Mouse (Mus musculus) intestine, embryonic 16.5 days (tissue): ENCODE data around the gene Rasgrp4. TPM values are rescaled to one million over a fixed set of nuclear protein-coding genes. Genes with fewer than 3 reads are reported as not detected.
A peak's percentile ranks its signal among the peaks of the same experiment; 100 is the strongest.

Experiments used
- ATAC-seq: fragments of 200-750 bp; cut with Nextera tagmentation; 2 replicates; pipeline ENCODE4 v1.8.0; 2017; ENCODE audit warnings: moderate TSS enrichment, moderate library complexity
- H3K27ac ChIP-seq: fragments of 300-500 bp; sonication (generic); 2 replicates; pipeline ENCODE4 v1.5.1; 2014; ENCODE audit warnings: mild to moderate bottlenecking, low read length
- H3K27me3 ChIP-seq: fragments of 300-500 bp; sonication (generic); replicated peaks from 2 replicates; pipeline ENCODE4 v1.6.1; 2014; ENCODE audit warnings: low read length, control low read depth, mixed read lengths; ENCODE audit not compliant: control insufficient read depth, insufficient read depth
- H3K36me3 ChIP-seq: fragments of 300-500 bp; sonication (generic); 2 replicates; pipeline ENCODE4 v1.6.1; 2014; ENCODE audit warnings: low read length, control low read depth; ENCODE audit not compliant: control insufficient read depth, insufficient read depth
- H3K4me1 ChIP-seq: fragments of 300-500 bp; sonication (generic); 2 replicates; pipeline ENCODE4 v1.6.1; 2014; ENCODE audit warnings: low read length, control low read depth, mixed read lengths; ENCODE audit not compliant: control insufficient read depth, insufficient read depth
- H3K4me2 ChIP-seq: fragments of 300-500 bp; sonication (generic); 2 replicates; pipeline ENCODE4 v1.6.1; 2014; ENCODE audit warnings: low read depth, low read length, control low read depth
- H3K4me3 ChIP-seq: fragments of 300-500 bp; sonication (generic); 2 replicates; pipeline ENCODE4 v1.5.1; 2014; ENCODE audit warnings: mild to moderate bottlenecking, low read length
- H3K9ac ChIP-seq: fragments of 300-500 bp; sonication (generic); 2 replicates; pipeline ENCODE4 v1.6.1; 2014; ENCODE audit warnings: low read depth, low read length
- H3K9me3 ChIP-seq: fragments of 300-500 bp; sonication (generic); 2 replicates; pipeline ENCODE4 v1.6.1; 2016; ENCODE audit warnings: low read length, control low read depth; ENCODE audit not compliant: control insufficient read depth
- WGBS: fragments of 180-500 bp; shearing (Covaris S2); extraction: QIAGEN DNeasy Blood & Tissue Kit; methylation state at CpG from one replicate; pipeline ENCODE4 v1.1.7; 2014; 5-methylcytosine and 5-hydroxymethylcytosine counted together
- polyA plus RNA-seq: library from polyadenylated mRNA; unstranded; fragments of >200 nt; fragmentation: Nextera tagmentation; extraction: Ambion mirVana; gene quantifications from 2 replicates; pipeline ENCODE4 v1.2.1, GENCODE M21; 2015

The Rasgrp4 gene
- polyA plus RNA-seq, 1 experiment from 2014 or later, result 0.43 TPM

DNA sequence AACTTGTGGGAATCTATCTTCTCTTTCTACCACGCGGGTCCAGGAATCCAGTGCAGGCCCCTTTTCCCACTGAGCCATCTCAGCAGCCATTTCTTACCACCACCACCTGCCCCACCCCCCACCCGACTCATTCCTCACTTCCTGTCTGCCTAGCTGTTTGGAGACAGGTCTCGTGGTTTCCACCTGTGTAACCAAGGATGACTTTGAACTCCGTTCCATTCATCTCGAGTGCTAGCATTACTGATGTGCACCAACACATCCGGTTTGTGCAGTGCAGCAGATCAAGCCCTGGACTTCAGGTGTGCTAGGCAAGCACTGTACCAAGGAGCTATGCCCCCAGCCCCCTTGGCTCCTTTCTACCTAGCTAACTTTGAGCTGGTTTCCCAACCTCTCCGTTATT lies 6.8 kb downstream of the Rasgrp4 start:
- no peak overlapping the region for H3K4me3 ChIP-seq
- no peak overlapping the region for H3K4me2 ChIP-seq
- H3K27me3 ChIP-seq, result no peaks in the 10 kb centered on the region
- no peaks in the 10 kb centered on the region for H3K9me3 ChIP-seq
- no peak for ATAC-seq
- no peak overlapping the region for H3K27ac ChIP-seq
- WGBS, result 77% methylated on average over 8 of the region's 8 CpGs
- no peak overlapping the region for H3K9ac ChIP-seq
- no peaks in the 10 kb centered on the region for H3K4me1 ChIP-seq
- no peaks in the 10 kb centered on the region for H3K36me3 ChIP-seq

- Histone ChIP-seq H3K4me3 (no peak overlapping the region), H3K4me1 (no peaks in the 10 kb centered on the region), H3K27me3 (no peaks in the 10 kb centered on the region), H3K9ac (no peak overlapping the region), H3K9me3 (no peaks in the 10 kb centered on the region), H3K27ac (no peak overlapping the region), H3K4me2 (no peak overlapping the region), H3K36me3 (no peaks in the 10 kb centered on the region)
- ATAC-seq, result no peak
- WGBS, result 88% methylated on average over 4 of the region's 4 CpGs
Measured at GRCm38 (mm10) chr7:29144006-29144405, 9.4 kb downstream of the Rasgrp4 start.

- Histone ChIP-seq H3K9ac (no peak overlapping the region), H3K4me2 (no peak overlapping the region), H3K36me3 (no peaks in the 10 kb centered on the region), H3K9me3 (no peaks in the 10 kb centered on the region), H3K27me3 (no peaks in the 10 kb centered on the region), H3K4me3 (no peak overlapping the region), H3K27ac (no peak overlapping the region), H3K4me1 (no peaks in the 10 kb centered on the region)
- ATAC-seq, result peak; percentile 86
- 63% methylated on average over 7 of the region's 7 CpGs for WGBS
Measured at GRCm38 (mm10) chr7:29146625-29147367, 12.1 kb downstream of the Rasgrp4 start.

DNA sequence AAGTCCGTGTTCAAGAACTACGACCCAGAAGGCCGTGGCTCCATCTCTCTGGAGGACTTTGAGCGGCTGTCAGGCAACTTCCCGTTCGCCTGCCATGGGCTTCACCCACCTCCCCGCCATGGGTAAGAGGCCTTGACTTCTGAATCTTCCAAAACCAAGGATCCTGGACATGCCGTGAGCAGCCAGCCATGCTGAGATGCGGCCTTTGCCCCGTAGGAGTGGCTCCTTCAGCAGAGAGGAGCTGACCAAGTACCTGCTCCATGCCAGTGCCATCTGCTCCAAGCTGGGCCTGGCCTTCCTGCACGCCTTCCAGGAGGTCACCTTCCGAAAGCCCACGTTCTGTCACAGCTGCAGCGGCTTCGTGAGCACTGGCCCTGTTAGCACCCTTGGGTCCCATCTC lies 14.1 kb downstream of the Rasgrp4 start:
- H3K36me3 ChIP-seq, result peaks cover under 1% of the 10 kb centered on the region; the same call in 1 of the 2 replicates
- H3K27me3 ChIP-seq, result no peaks in the 10 kb centered on the region
- no peak overlapping the region for H3K4me2 ChIP-seq
- no peak overlapping the region for H3K9ac ChIP-seq
- ATAC-seq, result no peak
- 92% methylated on average over 15 of the region's 15 CpGs for WGBS
- no peaks in the 10 kb centered on the region for H3K9me3 ChIP-seq
- H3K27ac ChIP-seq, result no peak overlapping the region
- H3K4me3 ChIP-seq, result no peak overlapping the region
- H3K4me1 ChIP-seq, result no peaks in the 10 kb centered on the region

GRCm38 (mm10) chr7:29151486-29151885 lies 16.8 kb downstream of the Rasgrp4 start:
- peaks cover 3% of the 10 kb centered on the region; the same call in 1 of the 2 replicates for H3K4me1 ChIP-seq
- H3K36me3 ChIP-seq, result peaks cover 10% of the 10 kb centered on the region
- no peaks in the 10 kb centered on the region for H3K27me3 ChIP-seq
- no peak overlapping the region for H3K9ac ChIP-seq
- H3K9me3 ChIP-seq, result peaks cover 4% of the 10 kb centered on the region; the same call in 1 of the 2 replicates
- H3K27ac ChIP-seq, result no peak overlapping the region
- no peak overlapping the region for H3K4me2 ChIP-seq
- WGBS, result 67% methylated on average over 10 of the region's 10 CpGs
- no peak overlapping the region for H3K4me3 ChIP-seq
- ATAC-seq, result no peak

- Histone ChIP-seq H3K36me3 (peaks cover 10% of the 10 kb centered on the region), H3K9me3 (peaks cover 4% of the 10 kb centered on the region; the same call in 1 of the 2 replicates), H3K27me3 (no peaks in the 10 kb centered on the region; the same call in 1 of the 2 replicates), H3K27ac (no peak overlapping the region), H3K9ac (no peak overlapping the region), H3K4me2 (no peak overlapping the region), H3K4me3 (no peak overlapping the region), H3K4me1 (peaks cover 3% of the 10 kb centered on the region; the same call in 1 of the 2 replicates)
- WGBS, result 95% methylated on average over 14 of the region's 14 CpGs
- ATAC-seq, result no peak
Measured at GRCm38 (mm10) chr7:29154018-29154720, 19.5 kb downstream of the Rasgrp4 start.

GRCm38 (mm10) chr7:29155196-29155837 lies 20.7 kb downstream of the Rasgrp4 start:
- peaks cover 4% of the 10 kb centered on the region; the same call in 1 of the 2 replicates for H3K9me3 ChIP-seq
- peaks cover 3% of the 10 kb centered on the region; the same call in 1 of the 2 replicates for H3K4me1 ChIP-seq
- peak overlapping the region; percentile 92 for H3K9ac ChIP-seq
- no peaks in the 10 kb centered on the region; the same call in 1 of the 2 replicates for H3K27me3 ChIP-seq
- 7% methylated on average over 37 of the region's 37 CpGs for WGBS
- H3K27ac ChIP-seq, result peak overlapping the region; percentile 97
- ATAC-seq, result peak; percentile 89
- peaks cover 10% of the 10 kb centered on the region for H3K36me3 ChIP-seq
- peak overlapping the region; percentile 88 for H3K4me2 ChIP-seq
- H3K4me3 ChIP-seq, result peak overlapping the region; percentile 92

- ATAC-seq, result peak; percentile 86
- peaks cover 4% of the 10 kb centered on the region; the same call in 1 of the 2 replicates for H3K9me3 ChIP-seq
- H3K9ac ChIP-seq, result peak within 1 kb of the TSS; percentile 92
- peak within 1 kb of the TSS; percentile 92 for H3K4me3 ChIP-seq
- peaks cover 3% of the 10 kb centered on the region; the same call in 1 of the 2 replicates for H3K4me1 ChIP-seq
- H3K4me2 ChIP-seq, result peak within 1 kb of the TSS; percentile 88
- H3K27me3 ChIP-seq, result no peaks in the 10 kb centered on the region; the same call in 1 of the 2 replicates
- peaks cover 10% of the 10 kb centered on the region for H3K36me3 ChIP-seq
- H3K27ac ChIP-seq, result peak within 1 kb of the TSS; percentile 97
- WGBS, result 3% methylated on average over 68 of the region's 68 CpGs
Measured at GRCm38 (mm10) chr7:29155838-29156782, 21.5 kb downstream of the Rasgrp4 start, which contains the start of gene Fam98c. Gene Fam98c, minus strand, starts transcription at chr7:29156234.
